Mouse (Mus musculus) cortical plate, adult 2 months (tissue): ENCODE data around the gene Mesp2.

Source experiments
- CTCF ChIP-seq: fragments of 200-500 bp; IDR thresholded peaks from 2 replicates; pipeline ENCODE4 v1.5.1; 2011; ENCODE audit warnings: mild to moderate bottlenecking, control low read depth, low read length; ENCODE audit not compliant: insufficient read depth; ENCODE audit errors: extremely low read depth
- POLR2A ChIP-seq: fragments of 200-500 bp; IDR thresholded peaks from 2 replicates; pipeline ENCODE4 v1.6.1; 2011; ENCODE audit warnings: mild to moderate bottlenecking, low read length, control low read depth; ENCODE audit not compliant: insufficient read depth; ENCODE audit errors: extremely low read depth

DNA sequence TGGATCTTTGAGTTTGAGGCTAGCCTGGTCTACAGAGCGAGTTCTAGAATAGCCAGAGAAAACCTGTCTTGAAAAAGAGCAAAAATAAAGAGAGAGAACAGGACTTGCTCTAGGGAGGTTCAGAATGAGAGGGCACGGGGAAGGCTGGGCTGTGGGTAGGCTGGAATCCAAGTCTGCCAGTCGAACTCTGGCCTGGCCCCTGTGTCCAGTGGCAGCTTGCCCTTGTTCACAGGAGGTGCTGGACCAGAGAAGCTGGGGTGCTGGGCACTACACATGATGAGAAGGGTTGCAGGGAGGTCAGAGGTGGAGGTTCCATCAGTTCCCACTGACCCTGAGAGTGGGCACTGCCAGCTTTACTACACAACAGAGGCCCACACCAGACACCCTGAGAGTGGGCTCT lies 17.8 kb downstream of the Mesp2 start:
- no peak for TF ChIP-seq CTCF
- TF ChIP-seq POLR2A, result no peak
